Mouse (Mus musculus) brain, adult 2 months (tissue): ENCODE results near the gene 1700019A02Rik.

Source experiments
- DNase-seq: peaks from one replicate; pipeline ENCODE4 v3.0.0; 2011; ENCODE audit warnings: low read depth, low spot score

The 1700019A02Rik gene

GRCm38 (mm10) chr1:53187536-53187935, at the start of gene 1700019A02Rik:
Gene 1700019A02Rik, minus strand, starts transcription at chr1:53187636.
- no peak for DNase-seq

- DNase-seq: peak; percentile 30
Measured at GRCm38 (mm10) chr1:53226063-53226462, 38.6 kb upstream of the 1700019A02Rik start.

GRCm38 (mm10) chr1:53225616-53226015, 38.2 kb upstream of the 1700019A02Rik start:
- peak; percentile 95 for DNase-seq

GRCm38 (mm10) chr1:53224775-53225174, 37.3 kb upstream of the 1700019A02Rik start:
- peak; percentile 16 for DNase-seq

- no peak for DNase-seq
Measured at GRCm38 (mm10) chr1:53210136-53210535, 22.7 kb upstream of the 1700019A02Rik start.

- DNase-seq: no peak
Measured at GRCm38 (mm10) chr1:53203902-53204301, 16.5 kb upstream of the 1700019A02Rik start.

GRCm38 (mm10) chr1:53201630-53202199, 14.3 kb upstream of the 1700019A02Rik start:
- no peak for DNase-seq

- DNase-seq: no peak
Measured at GRCm38 (mm10) chr1:53194536-53194935, 7.1 kb upstream of the 1700019A02Rik start.

GRCm38 (mm10) chr1:53191234-53191633, 3.8 kb upstream of the 1700019A02Rik start:
- no peak for DNase-seq

GRCm38 (mm10) chr1:53189620-53190019, 2.2 kb upstream of the 1700019A02Rik start:
- no peak for DNase-seq

GRCm38 (mm10) chr1:53186301-53186700, 1.1 kb downstream of the 1700019A02Rik start:
- DNase-seq: no peak

- DNase-seq: no peak
Measured at GRCm38 (mm10) chr1:53157715-53158114, 29.7 kb downstream of the 1700019A02Rik start.

GRCm38 (mm10) chr1:53123066-53123465, 64.4 kb downstream of the 1700019A02Rik start:
- DNase-seq: no peak

- no peak for DNase-seq
Measured at GRCm38 (mm10) chr1:53110561-53110960, 76.9 kb downstream of the 1700019A02Rik start.
